Mouse (Mus musculus) testis, adult 2 months (tissue): ENCODE results near the gene Hoxd10. TPM values are rescaled to one million over a fixed set of nuclear protein-coding genes. Genes with fewer than 3 reads are reported as not detected.

Experiments
- H3K27ac ChIP-seq: fragments of 200-500 bp; 2 replicates; pipeline ENCODE4 v1.5.1; 2012; ENCODE audit warnings: low read depth, low read length; ENCODE audit not compliant: control insufficient read depth, insufficient read depth
- H3K27me3 ChIP-seq: fragments of 200-500 bp; 2 replicates; pipeline ENCODE4 v1.6.1; 2012; ENCODE audit warnings: mild to moderate bottlenecking, low read length, moderate library complexity; ENCODE audit not compliant: control insufficient read depth, insufficient read depth
- H3K36me3 ChIP-seq: fragments of 200-500 bp; 2 replicates; pipeline ENCODE4 v1.6.1; 2012; ENCODE audit warnings: mild to moderate bottlenecking, low read length; ENCODE audit not compliant: control insufficient read depth, insufficient read depth
- H3K4me1 ChIP-seq: fragments of 200-500 bp; 2 replicates; pipeline ENCODE4 v1.6.1; 2012; ENCODE audit warnings: low read length; ENCODE audit not compliant: control insufficient read depth, insufficient read depth
- H3K4me3 ChIP-seq: fragments of 200-500 bp; 2 replicates; pipeline ENCODE4 v1.5.1; 2012; ENCODE audit warnings: low read depth, mild to moderate bottlenecking, low read length, moderate library complexity, mixed read lengths; ENCODE audit not compliant: control insufficient read depth
- CTCF ChIP-seq: fragments of 200-500 bp; IDR thresholded peaks from 2 replicates; pipeline ENCODE4 v1.5.1; 2012; ENCODE audit warnings: low read depth, mild to moderate bottlenecking, inconsistent platforms, low read length, moderate library complexity; ENCODE audit not compliant: control insufficient read depth, insufficient read depth, insufficient replicate concordance
- POLR2A ChIP-seq: fragments of 200-500 bp; IDR thresholded peaks from 2 replicates; pipeline ENCODE4 v1.6.1; 2012; ENCODE audit warnings: low read depth, mild to moderate bottlenecking, inconsistent platforms, low read length, moderate library complexity; ENCODE audit not compliant: control insufficient read depth
- polyA plus RNA-seq: library from polyadenylated mRNA; depleted of rRNA; stranded (reverse); fragments of >200 nt; gene quantifications from 2 replicates; pipeline ENCODE4 v1.2.3, GENCODE M21; 2012

The Hoxd10 gene
- polyA plus RNA-seq, 1 experiment: 0.73 TPM

DNA sequence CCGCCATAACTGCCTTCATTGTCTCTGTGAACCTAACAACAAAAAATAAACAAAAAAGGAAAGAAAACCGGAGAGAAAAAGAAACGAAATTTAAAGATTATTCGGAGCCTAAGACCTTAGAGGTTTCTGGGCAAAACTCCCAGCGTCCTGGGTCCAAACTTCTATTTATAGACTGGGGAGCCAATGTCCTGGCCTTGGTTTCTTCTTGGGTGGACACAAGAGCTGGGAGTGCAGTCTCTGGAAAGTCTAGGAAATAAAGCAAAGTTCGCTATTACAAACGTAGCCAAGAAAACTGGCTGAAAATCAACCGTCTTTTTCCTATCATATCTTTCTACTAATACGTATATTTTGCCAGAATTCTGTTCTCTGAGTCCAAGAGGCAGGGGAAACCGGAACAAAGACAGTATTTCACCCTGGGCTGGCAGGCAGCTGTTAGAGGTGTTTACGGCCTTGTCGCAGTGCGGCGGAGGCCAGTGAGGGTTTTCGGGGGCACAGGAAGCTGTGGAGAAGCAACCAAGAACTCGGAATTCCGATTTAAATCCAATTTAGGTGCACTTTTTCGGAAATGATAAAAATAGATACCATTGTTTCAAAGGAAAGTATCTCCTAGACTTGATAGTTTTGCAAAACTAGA is 22.5 kb downstream of the Hoxd10 start:
- no peak for TF ChIP-seq POLR2A
- TF ChIP-seq CTCF: no peak
- H3K27me3 ChIP-seq: peaks cover 7% of the 10 kb centered on the region; the same call in 1 of the 2 replicates

DNA sequence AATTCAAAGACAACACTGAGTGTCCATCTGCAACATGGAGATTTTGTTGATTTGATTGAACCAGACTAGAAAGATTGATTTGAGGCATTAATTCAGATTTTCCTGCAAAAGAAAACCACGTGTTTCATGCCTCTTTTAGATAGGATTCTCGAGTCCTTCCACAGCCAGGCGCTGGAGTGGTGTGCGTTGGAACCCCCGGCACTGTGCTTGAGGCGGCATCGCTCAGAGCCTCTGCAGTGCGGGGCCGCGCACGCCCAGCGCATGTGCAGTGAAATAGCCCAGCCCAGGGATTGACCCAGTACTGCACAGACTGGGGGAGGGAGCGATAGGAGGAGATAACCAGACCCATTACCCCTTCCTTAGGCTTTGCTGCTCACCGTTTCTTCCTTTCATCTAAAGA is 23.2 kb downstream of the Hoxd10 start:
- Histone ChIP-seq H3K36me3 (no peaks in the 10 kb centered on the region), H3K27ac (peak overlapping the region; percentile 90), H3K27me3 (peaks cover 7% of the 10 kb centered on the region; the same call in 1 of the 2 replicates), H3K4me3 (peak overlapping the region; percentile 78), H3K4me1 (peaks cover 28% of the 10 kb centered on the region)
- TF ChIP-seq POLR2A (peak; percentile 41; the same call in 1 of the 2 replicates), CTCF (no peak)

More for the DNA sequence above, 22.5 kb downstream of the Hoxd10 start:
- Histone ChIP-seq H3K4me1 (peaks cover 28% of the 10 kb centered on the region), H3K27ac (peak overlapping the region; percentile 57; the same call in 1 of the 2 replicates), H3K4me3 (no peak overlapping the region), H3K36me3 (no peaks in the 10 kb centered on the region)

DNA sequence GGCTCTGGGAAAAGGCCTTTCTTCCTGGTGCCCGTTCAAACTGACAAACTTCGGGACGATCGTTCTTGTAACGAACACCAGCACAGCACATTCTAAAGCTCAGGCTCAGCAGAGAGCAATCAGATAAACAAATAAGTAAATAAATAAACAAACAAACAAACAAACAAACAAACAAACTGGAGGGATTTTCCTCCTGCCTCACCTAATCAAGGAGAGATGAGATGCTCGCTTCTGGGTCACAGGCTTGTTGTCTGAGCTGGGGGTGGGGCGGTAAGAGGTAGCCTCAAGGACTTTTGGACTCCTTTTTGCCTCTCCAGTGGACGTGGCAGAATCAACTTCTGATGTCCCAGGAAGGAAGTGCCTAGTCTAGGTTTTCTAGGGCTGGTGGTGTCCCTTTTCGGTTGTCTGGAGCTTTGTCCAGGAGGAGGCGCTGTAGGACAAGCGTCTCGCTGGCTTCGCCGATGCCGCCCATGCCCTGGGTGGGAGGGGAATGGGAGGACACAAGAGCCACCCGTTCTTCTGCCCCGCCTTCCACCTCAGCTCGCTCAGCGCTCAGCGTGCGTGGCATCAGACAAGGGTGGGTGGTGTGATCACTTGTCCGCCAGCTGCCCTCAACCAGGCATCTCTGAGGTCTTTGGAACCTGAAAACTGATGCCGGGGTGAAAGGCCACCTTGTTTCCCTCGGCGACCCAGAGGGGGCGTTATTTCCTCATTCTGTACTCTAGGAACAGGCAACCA is 23.9 kb downstream of the Hoxd10 start:
- Histone ChIP-seq H3K27ac (peak overlapping the region; percentile 90), H3K4me3 (peak overlapping the region; percentile 78), H3K36me3 (no peaks in the 10 kb centered on the region), H3K27me3 (peaks cover 7% of the 10 kb centered on the region; the same call in 1 of the 2 replicates), H3K4me1 (peaks cover 28% of the 10 kb centered on the region)
- TF ChIP-seq POLR2A (peak; percentile 59), CTCF (peak; percentile 85)

DNA sequence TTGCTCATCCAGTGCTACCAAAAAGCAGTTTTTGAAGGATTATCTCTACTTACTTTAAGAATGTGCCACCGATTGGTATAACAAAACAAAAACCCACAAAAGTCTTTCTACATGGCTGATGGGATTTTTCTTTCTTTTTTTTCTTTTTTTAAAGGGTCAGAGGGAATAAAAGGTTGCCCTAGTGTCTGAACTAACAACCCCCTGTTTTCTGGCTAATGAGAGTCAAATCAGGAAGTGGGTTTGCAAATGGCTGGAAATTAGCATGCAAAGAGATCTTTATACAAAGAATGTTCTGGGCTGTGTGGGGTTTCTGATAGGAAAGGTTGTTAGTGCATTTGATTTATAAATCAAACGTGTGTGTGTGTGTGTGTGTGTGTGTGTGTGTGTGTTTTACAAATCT is 28.7 kb downstream of the Hoxd10 start:
- Histone ChIP-seq H3K36me3 (no peaks in the 10 kb centered on the region), H3K27ac (no peak overlapping the region), H3K4me3 (no peak overlapping the region), H3K4me1 (peaks cover 20% of the 10 kb centered on the region), H3K27me3 (no peaks in the 10 kb centered on the region)
- no peak for TF ChIP-seq POLR2A
- TF ChIP-seq CTCF: no peak

DNA sequence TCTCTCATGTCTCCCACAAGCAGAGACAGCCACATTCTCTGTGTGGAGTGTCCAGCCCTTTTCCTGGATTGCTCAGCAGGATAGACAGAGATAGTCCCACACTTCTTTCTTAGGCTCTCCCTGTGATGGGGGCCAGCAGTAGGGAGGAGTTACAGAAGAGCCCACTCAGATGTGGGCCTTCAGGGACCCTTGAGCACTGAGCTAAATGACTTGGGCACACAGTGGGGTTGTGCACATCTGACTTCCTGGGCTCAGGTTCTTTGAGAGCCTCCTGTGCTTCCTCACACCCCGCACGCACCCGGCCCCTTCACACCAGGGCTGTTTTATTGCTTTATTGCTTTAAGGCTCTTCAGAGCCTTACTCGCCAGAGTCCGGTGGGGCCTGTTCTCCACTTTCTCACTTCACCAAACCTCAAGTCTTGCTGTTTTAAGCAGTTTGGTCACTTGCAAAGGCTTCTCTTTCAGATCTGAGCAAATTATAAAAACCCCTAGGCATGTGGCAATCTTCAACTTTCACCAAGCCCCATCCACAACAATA is 29.3 kb downstream of the Hoxd10 start:
- TF ChIP-seq CTCF (no peak), POLR2A (no peak)
- peaks cover 14% of the 10 kb centered on the region for H3K4me1 ChIP-seq
- H3K27ac ChIP-seq: no peak overlapping the region
- no peak overlapping the region for H3K4me3 ChIP-seq
- H3K27me3 ChIP-seq: no peaks in the 10 kb centered on the region
- H3K36me3 ChIP-seq: no peaks in the 10 kb centered on the region

DNA sequence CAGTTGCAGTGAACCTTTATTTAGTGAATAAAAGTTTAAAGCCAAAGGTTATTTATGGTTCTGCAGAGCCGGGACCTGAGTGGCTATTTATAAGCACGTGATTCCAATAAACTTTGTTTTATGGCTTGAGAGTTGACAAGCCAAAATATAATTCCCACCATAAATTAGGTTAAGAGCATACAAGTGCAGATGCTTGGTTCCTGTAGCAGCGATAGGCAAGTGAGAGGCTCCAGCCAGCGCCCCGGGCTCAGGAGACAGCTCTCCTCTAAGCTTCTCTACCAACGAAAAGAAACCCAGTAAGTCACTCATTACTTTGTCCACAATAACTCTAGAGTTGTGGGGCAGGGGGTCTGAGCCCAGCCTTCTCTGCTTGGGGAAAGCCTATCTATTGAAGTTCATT is 30.2 kb downstream of the Hoxd10 start:
- Histone ChIP-seq H3K27me3 (no peaks in the 10 kb centered on the region), H3K27ac (no peak overlapping the region), H3K4me1 (peaks cover 9% of the 10 kb centered on the region), H3K36me3 (no peaks in the 10 kb centered on the region), H3K4me3 (no peak overlapping the region)
- TF ChIP-seq CTCF: no peak

DNA sequence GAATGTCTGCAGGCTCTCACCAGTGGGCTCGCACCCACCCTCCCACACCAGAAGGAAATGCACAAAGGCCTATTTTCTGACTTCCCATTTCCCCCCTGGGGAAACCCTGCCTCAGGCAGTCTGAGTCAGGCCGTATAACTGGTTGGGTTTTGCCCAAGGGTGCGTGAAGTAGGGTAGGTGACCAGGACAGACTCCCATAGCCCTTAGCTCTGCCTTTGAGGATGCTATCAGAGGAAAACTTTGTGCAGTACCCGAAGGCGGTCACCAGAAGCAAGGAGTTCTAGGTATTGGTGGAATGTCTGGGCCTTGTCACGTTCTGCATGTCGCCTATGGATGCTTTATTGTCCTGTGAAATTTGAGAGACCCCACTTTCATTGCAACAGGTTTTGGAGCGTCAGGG is 31.2 kb downstream of the Hoxd10 start:
- Histone ChIP-seq H3K27ac (no peak overlapping the region), H3K27me3 (no peaks in the 10 kb centered on the region), H3K4me1 (peaks cover 9% of the 10 kb centered on the region), H3K36me3 (no peaks in the 10 kb centered on the region), H3K4me3 (no peak overlapping the region)
- no peak for TF ChIP-seq POLR2A
- no peak for TF ChIP-seq CTCF
